In the genomic region with DNA sequence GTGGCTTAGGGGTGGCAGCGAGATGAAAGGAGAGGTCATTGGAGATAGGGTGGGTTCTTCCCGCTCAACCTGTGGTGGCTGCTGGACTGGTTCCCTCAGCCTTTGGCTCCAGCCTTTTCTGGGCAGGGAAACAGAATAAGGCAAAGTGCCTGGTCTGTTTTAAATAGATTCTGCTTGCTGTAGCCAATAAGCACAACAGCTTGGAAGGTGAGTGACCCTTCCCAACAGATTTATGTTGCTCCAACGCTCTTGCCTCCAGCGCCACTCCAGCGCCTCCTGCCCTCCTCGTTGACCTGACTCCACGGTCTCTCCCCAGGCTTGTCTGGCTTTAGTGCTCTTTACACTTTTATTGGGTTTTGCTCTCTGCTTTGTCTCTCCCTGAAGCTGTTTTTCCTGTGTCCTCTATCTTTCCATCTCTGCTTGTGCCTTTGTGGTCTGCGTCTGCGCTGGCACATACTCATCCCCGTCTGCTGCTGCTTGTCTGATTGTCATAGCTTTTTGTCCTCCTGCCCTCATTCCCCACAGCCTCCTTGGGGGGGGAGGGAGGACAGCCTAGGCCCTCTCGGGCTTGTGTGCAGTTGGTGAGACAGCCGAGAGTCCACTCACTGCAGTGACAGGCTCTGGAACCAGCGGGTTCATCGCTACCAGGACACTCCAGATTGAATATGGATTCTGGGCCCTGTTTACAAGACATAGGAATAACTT, we compare ENCODE assay signal across 9 mouse cellular contexts. TPM values are rescaled to one million over a fixed set of nuclear protein-coding genes. Genes with fewer than 3 reads are reported as not detected.
DNase-seq lines count a peak whose midpoint lies in the region; ATAC-seq lines count a peak whose summit lies in the region.
"Had no signal": no experiment of that assay in that cellular context is flagged by ENCODE, and none has a peak within 500 bp of the region (broad histone marks: within the 10 kb centered on the region; RNA-seq: fewer than 3 reads in every experiment).

No protein-coding gene starts in this region.

- peak overlapping the region; percentile 8; the same call in 1 of the 2 replicates for H3K9ac ChIP-seq in neural tube, embryonic 11.5 days (ENCODE audit: low read length)
- no peak overlapping the region for H3K9ac ChIP-seq in kidney, embryonic 15.5 days

- H3K4me1 ChIP-seq in neural tube, embryonic 11.5 days (ENCODE audit: control insufficient read depth, insufficient read depth, low read length) = peaks cover 6% of the 10 kb centered on the region; the same call in 1 of the 2 replicates
- peaks cover 12% of the 10 kb centered on the region for H3K4me1 ChIP-seq in kidney, embryonic 15.5 days

- no peaks in the 10 kb centered on the region for H3K9me3 ChIP-seq in neural tube, embryonic 11.5 days (ENCODE audit: control insufficient read depth, low read length)
- H3K9me3 ChIP-seq in kidney, embryonic 15.5 days (replicated peaks) = no peaks in the 10 kb centered on the region

- 47% methylated on average over 14 of the region's 14 CpGs for WGBS in neural tube, embryonic 11.5 days
- WGBS in kidney, embryonic 15.5 days = 30% methylated on average over 14 of the region's 14 CpGs

- no peaks in the 10 kb centered on the region for H3K27me3 ChIP-seq in neural tube, embryonic 11.5 days (ENCODE audit: control insufficient read depth, insufficient read depth, low read length)
- H3K27me3 ChIP-seq in kidney, embryonic 15.5 days = no peaks in the 10 kb centered on the region

- no peak for DNase-seq in neural tube, embryonic 11.5 days (ENCODE audit: low spot score)
- DNase-seq in neural tube, embryonic 10.5 days (ENCODE audit: extremely low spot score, low spot score) = no peak
- DNase-seq in gastrocnemius, postnatal 10 days = peak; percentile 45
- peak; percentile 52 for DNase-seq in skeletal muscle tissue, adult 2 months (ENCODE audit: low read depth, low spot score)
- no peak for DNase-seq in layer of hippocampus, adult 8-10 months (ENCODE audit: low spot score in 2 of 2)
- DNase-seq in layer of hippocampus, postnatal 36 days = no peak

- H3K4me2 ChIP-seq in neural tube, embryonic 11.5 days (ENCODE audit: low read depth) = no peak overlapping the region
- H3K4me2 ChIP-seq in kidney, embryonic 15.5 days = no peak overlapping the region

- no peaks in the 10 kb centered on the region for H3K36me3 ChIP-seq in neural tube, embryonic 11.5 days (ENCODE audit: control insufficient read depth, insufficient read depth, low read length)
- H3K36me3 ChIP-seq in kidney, embryonic 15.5 days = no peaks in the 10 kb centered on the region

- no peak for ATAC-seq in neural tube, embryonic 11.5 days (ENCODE audit: insufficient read depth, low FRiP score, low TSS enrichment)
- ATAC-seq in kidney, embryonic 15.5 days (replicated peaks; ENCODE audit: low FRiP score) = peak; percentile 60; the same call in 1 of the 2 replicates

- no peak overlapping the region for H3K27ac ChIP-seq in neural tube, embryonic 11.5 days (ENCODE audit: low read depth, low read length)
- H3K27ac ChIP-seq in kidney, embryonic 15.5 days = peak overlapping the region; percentile 32; the same call in 1 of the 2 replicates
- H3K27ac ChIP-seq: macrophage had no signal

- no peak overlapping the region for H3K4me3 ChIP-seq in neural tube, embryonic 11.5 days (ENCODE audit: low read depth, low read length)
- H3K4me3 ChIP-seq in kidney, embryonic 15.5 days (replicated peaks) = no peak overlapping the region

RNA-seq across cellular contexts. Expression of a gene that starts 10.9 kb away (rescaled TPM):
- 7.5 and 10.3 TPM in 2 replicates for polyA plus RNA-seq in neural tube, embryonic 11.5 days (2014; fragmentation: Nextera tagmentation; extraction: Ambion mirVana)
- total RNA-seq in gastrocnemius, postnatal 10 days (2021) = 10 to 100 TPM; 15.9 to 20.7 TPM
- polyA plus RNA-seq in kidney, embryonic 15.5 days (2015; fragmentation: Nextera tagmentation; extraction: Ambion mirVana) = 6.6 and 9.4 TPM in 2 replicates
- total RNA-seq in layer of hippocampus, adult 8-10 months (2022) = 100 to 1,000 TPM; 164 to 194 (median 183) TPM
- 100 to 1,000 TPM; 163 to 165 TPM for total RNA-seq in layer of hippocampus, postnatal 36 days (2021)
- total RNA-seq: MEL had no signal
- polyA plus RNA-seq: macrophage had no signal

RNA-seq across cellular contexts. Expression of a gene that starts 44.3 kb away (rescaled TPM):
- 39.2 and 42.8 TPM in 2 replicates for polyA plus RNA-seq in neural tube, embryonic 11.5 days (2014; fragmentation: Nextera tagmentation; extraction: Ambion mirVana)
- 10 to 100 TPM; 29.6 to 43.4 TPM for total RNA-seq in gastrocnemius, postnatal 10 days (2021)
- 30.0 and 30.3 TPM in 2 replicates for polyA plus RNA-seq in kidney, embryonic 15.5 days (2015; fragmentation: Nextera tagmentation; extraction: Ambion mirVana)
- 100 to 1,000 TPM in 2 of 4 experiments, 10 to 100 TPM in 2; 86.5 to 127 (median 106) TPM for total RNA-seq in layer of hippocampus, adult 8-10 months (2022)
- total RNA-seq in layer of hippocampus, postnatal 36 days (2021) = 100 to 1,000 TPM; 114 to 126 TPM

Comparison
In these comparisons a context has a peak if more than half of its experiments do, and no peak if none do; other contexts are left out.
1. DNase-seq: peak in gastrocnemius, postnatal 10 days (single experiment) and skeletal muscle tissue, adult 2 months (single experiment); none in neural tube, embryonic 11.5 days (single experiment), neural tube, embryonic 10.5 days (single experiment), layer of hippocampus, adult 8-10 months (0 of 2) and layer of hippocampus, postnatal 36 days (0 of 2).
2. RNA of a gene that starts 10.9 kb away (total RNA-seq): 164 to 194 TPM in layer of hippocampus, adult 8-10 months and 163 to 165 TPM in layer of hippocampus, postnatal 36 days; 15.9 to 20.7 TPM in gastrocnemius, postnatal 10 days; every median in the first group is over 4 times any median in the second.